Mouse (Mus musculus): ENCODE data around the gene Aldh4a1.

DNA sequence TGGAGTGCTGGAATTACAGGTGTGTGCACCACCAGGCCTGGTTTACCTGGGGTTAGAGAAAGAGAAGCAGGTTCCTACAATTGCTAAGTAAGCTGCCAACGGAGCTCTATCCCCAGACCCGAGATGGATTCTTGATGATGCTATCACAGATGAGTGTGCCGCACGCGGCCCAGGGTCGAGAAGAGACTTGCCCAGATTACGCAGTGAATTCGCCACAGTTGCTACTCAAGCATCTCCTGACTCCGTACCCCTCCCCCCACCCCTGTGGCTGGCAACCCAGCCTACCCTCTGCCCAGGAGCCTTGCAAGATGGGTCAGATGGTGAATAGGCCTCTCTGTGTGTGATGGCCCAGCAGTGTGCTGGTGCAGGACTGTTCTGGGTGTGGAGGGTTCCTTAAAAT, 26.0 kb upstream of the Aldh4a1 start:
- TF ChIP-seq POLR2A (IDR thresholded peaks at IDR 0.05; ENCODE audit: control insufficient read depth, low read depth, low read length), result no peak
- TF ChIP-seq CTCF (IDR thresholded peaks at IDR 0.05; ENCODE audit: control insufficient read depth, insufficient read depth, insufficient replicate concordance, low read depth, low read length), result no peak

Data from testis, adult 2 months (tissue).